Mouse (Mus musculus) cerebellum, adult 11-12 months (tissue): ENCODE measurements around the gene Dmd.

ENCODE experiments used
- DNase-seq: peaks from one replicate; pipeline ENCODE4 v3.0.0; 2022

Gene Dmd

GRCm38 (mm10) chrX:85049593-85049992 is 2100.9 kb downstream of the Dmd start:
- DNase-seq, result no peak

- no peak for DNase-seq
Measured at GRCm38 (mm10) chrX:85073602-85074001, 2124.9 kb downstream of the Dmd start.

GRCm38 (mm10) chrX:85076845-85077244 is 2128.2 kb downstream of the Dmd start:
- no peak for DNase-seq

- DNase-seq, result no peak
Measured at GRCm38 (mm10) chrX:85077605-85078004, 2128.9 kb downstream of the Dmd start.

GRCm38 (mm10) chrX:85079174-85079573 is 2130.5 kb downstream of the Dmd start:
- no peak for DNase-seq

GRCm38 (mm10) chrX:85084237-85085153 is 2135.8 kb downstream of the Dmd start:
- no peak for DNase-seq

GRCm38 (mm10) chrX:85089506-85089905 is 2140.8 kb downstream of the Dmd start:
- DNase-seq, result no peak

GRCm38 (mm10) chrX:85093354-85093753 is 2144.7 kb downstream of the Dmd start:
- no peak for DNase-seq

- DNase-seq, result no peak
Measured at GRCm38 (mm10) chrX:85098691-85099090, 2150.0 kb downstream of the Dmd start.

GRCm38 (mm10) chrX:85112418-85112817 is 2163.7 kb downstream of the Dmd start:
- no peak for DNase-seq

- no peak for DNase-seq
Measured at GRCm38 (mm10) chrX:85132706-85133105, 2184.0 kb downstream of the Dmd start.

- no peak for DNase-seq
Measured at GRCm38 (mm10) chrX:85137293-85137692, 2188.6 kb downstream of the Dmd start.

- no peak for DNase-seq
Measured at GRCm38 (mm10) chrX:85171264-85171663, 2222.6 kb downstream of the Dmd start.

- DNase-seq, result no peak
Measured at GRCm38 (mm10) chrX:85187565-85187964, 2238.9 kb downstream of the Dmd start.

- no peak for DNase-seq
Measured at GRCm38 (mm10) chrX:85193856-85194255, 2245.2 kb downstream of the Dmd start.

- DNase-seq, result no peak
Measured at GRCm38 (mm10) chrX:85197688-85198087, 2249.0 kb downstream of the Dmd start.

GRCm38 (mm10) chrX:85199398-85199797 is 2250.7 kb downstream of the Dmd start:
- peak; percentile 1 for DNase-seq

- no peak for DNase-seq
Measured at GRCm38 (mm10) chrX:85207001-85207400, 2258.3 kb downstream of the Dmd start.

- no peak for DNase-seq
Measured at GRCm38 (mm10) chrX:85226883-85227282, 2278.2 kb downstream of the Dmd start.

- no peak for DNase-seq
Measured at GRCm38 (mm10) chrX:85249379-85249778, 2300.7 kb downstream of the Dmd start, which contains the start of gene Fthl17a. Gene Fthl17a (plus strand): TSS chrX:85249679.
